Mouse (Mus musculus) testis, postnatal 10 days (tissue): Measurements from ENCODE around the gene Gm5591.
"Not testable (repeated sequence)": the region's sequence is repeated elsewhere in the genome, so short reads cannot be mapped to it uniquely, and the experiment has no call there.

Experiments used
- DNase-seq: peaks from one replicate; pipeline ENCODE4 v3.0.0; 2021; ENCODE audit warnings: low spot score

The Gm5591 gene

GRCm38 (mm10) chr7:38528093-38528492 lies at the start of gene Gm5591:
Gm5591 (minus strand) TSS chr7:38528193.
- DNase-seq = not testable (repeated sequence)

- not testable (repeated sequence) for DNase-seq
Measured at GRCm38 (mm10) chr7:38488468-38488867, 39.5 kb downstream of the Gm5591 start.
